Mouse (Mus musculus) hindbrain, embryonic 10.5 days (tissue): ENCODE measurements around the gene Vsig2. TPM values are rescaled to one million over a fixed set of nuclear protein-coding genes. Genes with fewer than 3 reads are reported as not detected.

Experiments used
- DNase-seq: peaks from one replicate; pipeline ENCODE4 v3.0.0-alpha.2; 2017; ENCODE audit warnings: low spot score
- H3K27ac ChIP-seq: fragments of 300-500 bp; sonication (generic); 2 replicates; pipeline ENCODE4 v1.5.1; 2016; ENCODE audit warnings: mild to moderate bottlenecking, moderate library complexity
- H3K27me3 ChIP-seq: fragments of 300-500 bp; sonication (generic); 2 replicates; pipeline ENCODE4 v1.6.1; 2016; ENCODE audit warnings: mild to moderate bottlenecking; ENCODE audit not compliant: poor library complexity, insufficient read depth, severe bottlenecking
- H3K36me3 ChIP-seq: fragments of 300-500 bp; sonication (generic); 2 replicates; pipeline ENCODE4 v1.6.1; 2016; ENCODE audit warnings: mild to moderate bottlenecking, moderate library complexity
- H3K4me1 ChIP-seq: fragments of 300-500 bp; sonication (generic); replicated peaks from 2 replicates; pipeline ENCODE4 v1.6.1; 2016; ENCODE audit warnings: mild to moderate bottlenecking
- H3K4me3 ChIP-seq: fragments of 300-500 bp; sonication (generic); 2 replicates; pipeline ENCODE4 v1.5.1; 2016; ENCODE audit warnings: mild to moderate bottlenecking, moderate library complexity
- H3K9me3 ChIP-seq: fragments of 300-500 bp; sonication (generic); 2 replicates; pipeline ENCODE4 v1.6.1; 2016; ENCODE audit warnings: mild to moderate bottlenecking, moderate library complexity
- WGBS: fragments of 180-500 bp; shearing (Covaris S2); methylation state at CpG from one replicate; pipeline ENCODE4 v1.1.7; 2016; 5-methylcytosine and 5-hydroxymethylcytosine counted together
- polyA plus RNA-seq: library from polyadenylated mRNA; unstranded; fragments of >200 nt; fragmentation: Nextera tagmentation; extraction: Ambion mirVana; gene quantifications from 2 replicates; pipeline ENCODE4 v1.2.1, GENCODE M21; 2016

Vsig2 gene
- polyA plus RNA-seq, 1 experiment from 2014 or later, result 0.78 TPM

DNA sequence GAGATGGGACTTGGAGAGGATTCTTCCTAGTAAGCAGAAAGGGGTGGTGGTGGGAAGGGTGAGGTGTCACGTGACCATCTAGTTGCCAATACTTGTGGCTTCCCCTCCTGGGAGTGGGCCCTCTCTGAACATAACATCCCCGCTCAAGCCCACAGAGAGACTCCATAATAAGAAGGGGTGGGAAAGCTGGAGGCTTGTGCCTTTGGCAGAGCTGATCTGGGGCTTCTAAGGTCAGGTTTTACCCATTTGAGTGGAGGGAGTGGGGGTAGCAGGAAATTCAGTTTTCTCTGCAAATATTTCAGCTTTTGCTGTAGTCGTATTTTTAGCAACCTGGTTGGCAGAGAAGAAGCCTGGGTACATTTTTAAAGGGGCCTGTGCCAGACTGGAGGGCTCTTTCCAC is 17.3 kb downstream of the Vsig2 start:
- DNase-seq, result no peak
- H3K4me1 ChIP-seq, result peaks cover 27% of the 10 kb centered on the region
- no peaks in the 10 kb centered on the region for H3K36me3 ChIP-seq
- no peak overlapping the region for H3K4me3 ChIP-seq
- no peaks in the 10 kb centered on the region for H3K9me3 ChIP-seq
- WGBS, result 78% methylated on average over 3 of the region's 3 CpGs
- no peak overlapping the region for H3K27ac ChIP-seq
- H3K27me3 ChIP-seq, result peaks cover 56% of the 10 kb centered on the region

DNA sequence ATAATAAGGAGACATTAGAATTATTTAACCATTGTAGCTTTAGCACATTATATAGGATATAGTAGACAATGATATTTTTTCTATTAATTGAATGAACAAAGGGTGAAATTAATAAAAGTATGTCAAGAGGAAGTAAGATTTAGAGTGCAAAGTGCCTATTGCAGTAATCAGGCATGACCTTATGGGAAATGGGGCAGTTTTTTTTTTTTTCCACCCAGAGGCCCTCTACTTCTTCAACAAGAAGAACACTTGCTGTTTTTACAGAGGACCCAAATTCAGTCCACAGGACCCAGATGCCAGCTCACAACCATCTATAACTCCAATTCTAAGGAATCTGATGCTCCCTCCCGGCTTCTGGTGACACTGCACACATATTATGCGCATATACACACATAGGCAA is 21.6 kb downstream of the Vsig2 start:
- DNase-seq, result no peak
- peaks cover 1% of the 10 kb centered on the region for H3K4me1 ChIP-seq
- H3K9me3 ChIP-seq, result no peaks in the 10 kb centered on the region
- no peaks in the 10 kb centered on the region for H3K36me3 ChIP-seq
- H3K4me3 ChIP-seq, result no peak overlapping the region
- no peak overlapping the region for H3K27ac ChIP-seq
- peaks cover 13% of the 10 kb centered on the region for H3K27me3 ChIP-seq
- WGBS, result 85% methylated on average over 2 of the region's 2 CpGs

GRCm38 (mm10) chr9:37563805-37564204 is 24.8 kb downstream of the Vsig2 start:
- H3K27me3 ChIP-seq, result no peaks in the 10 kb centered on the region; the same call in 1 of the 2 replicates
- whole genome bisulfite sequencing, result 66% methylated on average over 1 of the region's 1 CpGs

GRCm38 (mm10) chr9:37567019-37567418 is 28.0 kb downstream of the Vsig2 start:
- Histone ChIP-seq H3K4me1 (peaks cover 13% of the 10 kb centered on the region), H3K27me3 (no peaks in the 10 kb centered on the region; the same call in 1 of the 2 replicates), H3K27ac (no peak overlapping the region), H3K4me3 (no peak overlapping the region), H3K9me3 (no peaks in the 10 kb centered on the region), H3K36me3 (no peaks in the 10 kb centered on the region)
- 93% methylated on average over 2 of the region's 2 CpGs for WGBS
- no peak for DNase-seq

More at GRCm38 (mm10) chr9:37563805-37564204, 24.8 kb downstream of the Vsig2 start:
- Histone ChIP-seq H3K4me1 (peaks cover 13% of the 10 kb centered on the region), H3K9me3 (no peaks in the 10 kb centered on the region), H3K4me3 (no peak overlapping the region), H3K36me3 (no peaks in the 10 kb centered on the region), H3K27ac (no peak overlapping the region)
- DNase-seq, result no peak

DNA sequence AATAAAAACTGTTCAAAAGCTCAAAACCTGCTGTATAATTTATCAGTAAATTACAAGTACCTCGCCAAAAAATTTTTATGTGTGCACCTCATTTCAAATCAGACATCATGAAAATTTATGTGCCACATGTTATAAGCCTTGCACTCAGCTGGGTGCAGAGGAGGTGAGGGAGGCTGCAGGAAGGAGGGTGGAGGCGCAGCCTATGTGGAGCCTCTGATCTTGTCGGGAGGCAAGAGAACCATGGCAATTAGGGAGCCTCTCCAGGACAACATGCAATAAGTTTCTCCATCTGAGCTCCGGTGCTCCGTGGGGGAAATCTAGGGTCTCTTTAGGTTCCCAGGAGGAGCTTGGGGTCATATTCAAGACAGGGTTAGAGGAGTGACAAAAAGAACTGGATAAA is 28.4 kb downstream of the Vsig2 start:
- Histone ChIP-seq H3K4me1 (peaks cover 13% of the 10 kb centered on the region), H3K4me3 (no peak overlapping the region), H3K9me3 (no peaks in the 10 kb centered on the region), H3K27ac (no peak overlapping the region), H3K36me3 (no peaks in the 10 kb centered on the region), H3K27me3 (no peaks in the 10 kb centered on the region; the same call in 1 of the 2 replicates)
- WGBS, result 61% methylated on average over 5 of the region's 5 CpGs
- no peak for DNase-seq

DNA sequence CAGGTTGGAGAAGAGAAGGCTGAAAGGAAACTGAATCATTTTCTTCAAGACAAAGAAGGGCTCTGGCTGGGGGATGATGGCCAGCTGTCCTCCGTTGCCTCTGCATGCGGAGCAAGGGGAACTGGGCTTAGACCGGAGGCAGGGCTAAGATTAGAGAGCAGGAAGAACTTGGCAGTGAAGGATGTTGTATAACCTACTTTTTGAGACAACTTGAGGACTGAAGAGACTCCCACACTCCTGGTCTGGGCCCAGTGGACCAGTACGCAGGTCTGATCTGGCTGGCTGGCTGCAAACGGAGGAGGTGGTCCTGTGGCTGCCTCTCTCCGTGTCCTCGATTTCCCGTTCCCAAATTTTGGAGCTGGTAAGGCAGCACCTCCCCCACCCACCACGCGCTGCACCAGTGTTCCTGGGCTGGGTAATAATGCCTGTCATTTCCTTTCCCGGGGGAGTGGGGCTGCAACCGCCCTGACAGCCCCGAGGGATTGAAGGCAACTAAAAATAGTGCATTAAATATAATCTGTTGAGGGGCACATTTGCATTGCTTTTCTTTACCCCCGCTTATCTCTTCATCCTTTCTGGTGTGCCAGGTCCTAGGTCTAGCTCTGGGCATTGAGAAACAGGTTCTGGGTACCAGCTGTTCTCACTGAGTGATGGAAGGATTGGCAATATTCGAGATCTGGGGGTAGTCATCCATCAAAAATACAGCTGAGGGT is 29.0 kb downstream of the Vsig2 start:
- Histone ChIP-seq H3K27me3 (no peaks in the 10 kb centered on the region; the same call in 1 of the 2 replicates), H3K36me3 (no peaks in the 10 kb centered on the region), H3K9me3 (no peaks in the 10 kb centered on the region), H3K4me3 (no peak overlapping the region), H3K27ac (no peak overlapping the region), H3K4me1 (peaks cover 13% of the 10 kb centered on the region)
- 54% methylated on average over 15 of the region's 15 CpGs for WGBS
- DNase-seq, result no peak

- DNase-seq, result no peak
- Histone ChIP-seq H3K4me3 (no peak overlapping the region), H3K4me1 (peaks cover 13% of the 10 kb centered on the region), H3K36me3 (no peaks in the 10 kb centered on the region), H3K9me3 (no peaks in the 10 kb centered on the region), H3K27me3 (peaks cover 3% of the 10 kb centered on the region; the same call in 1 of the 2 replicates), H3K27ac (no peak overlapping the region)
- 45% methylated on average over 4 of the region's 4 CpGs for WGBS
Measured at GRCm38 (mm10) chr9:37568605-37569214, 29.7 kb downstream of the Vsig2 start.

GRCm38 (mm10) chr9:37569231-37569835 is 30.3 kb downstream of the Vsig2 start:
- Histone ChIP-seq H3K4me1 (peaks cover 13% of the 10 kb centered on the region), H3K27ac (no peak overlapping the region), H3K4me3 (no peak overlapping the region), H3K36me3 (no peaks in the 10 kb centered on the region), H3K9me3 (no peaks in the 10 kb centered on the region), H3K27me3 (peaks cover 4% of the 10 kb centered on the region; the same call in 1 of the 2 replicates)
- no peak for DNase-seq
- 80% methylated on average over 2 of the region's 2 CpGs for WGBS

DNA sequence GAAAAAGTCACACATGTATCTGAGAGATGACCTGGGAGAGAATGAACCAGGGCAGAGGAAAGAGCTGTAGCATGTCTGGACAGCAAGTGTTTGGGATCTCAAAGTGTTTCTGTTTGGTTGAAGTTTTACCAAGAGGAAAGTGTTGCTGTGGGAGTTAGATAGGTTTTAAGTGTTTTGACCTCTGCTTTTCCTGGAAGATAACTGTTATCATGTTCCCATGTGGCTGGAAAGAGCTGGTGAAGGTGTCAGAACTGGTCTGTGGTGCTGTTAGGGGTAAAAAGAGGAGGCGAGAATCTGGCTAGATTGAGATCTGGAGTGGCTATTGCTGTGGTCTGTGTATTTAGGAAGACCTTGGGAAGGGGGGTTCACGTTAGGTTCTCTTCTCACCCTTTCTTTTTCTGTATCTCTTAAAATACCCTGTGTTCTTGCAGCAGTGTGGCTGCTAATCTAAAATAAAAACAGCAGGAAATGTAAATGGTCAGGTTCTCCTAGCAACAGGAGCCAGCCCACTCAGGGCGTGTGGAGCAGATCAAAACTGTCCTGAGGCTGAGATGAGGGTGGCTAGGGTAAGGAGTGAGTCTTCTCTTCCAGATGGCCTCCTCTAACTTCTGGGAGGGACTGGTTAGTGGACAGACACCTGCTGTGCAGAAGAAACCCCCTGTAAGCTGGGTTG is 33.3 kb downstream of the Vsig2 start:
- DNase-seq, result no peak
- WGBS, result 72% methylated on average over 3 of the region's 3 CpGs
- Histone ChIP-seq H3K4me3 (no peak overlapping the region), H3K4me1 (peaks cover 21% of the 10 kb centered on the region), H3K27me3 (0 out of 2 replicates have a peak, but pooled peaks cover 8% of the 10 kb centered on the region), H3K9me3 (no peaks in the 10 kb centered on the region), H3K27ac (no peak overlapping the region), H3K36me3 (no peaks in the 10 kb centered on the region)

GRCm38 (mm10) chr9:37576436-37576930 is 37.4 kb downstream of the Vsig2 start:
- H3K4me3 ChIP-seq, result no peak overlapping the region
- 40% methylated on average over 14 of the region's 14 CpGs for WGBS
- DNase-seq, result no peak

DNA sequence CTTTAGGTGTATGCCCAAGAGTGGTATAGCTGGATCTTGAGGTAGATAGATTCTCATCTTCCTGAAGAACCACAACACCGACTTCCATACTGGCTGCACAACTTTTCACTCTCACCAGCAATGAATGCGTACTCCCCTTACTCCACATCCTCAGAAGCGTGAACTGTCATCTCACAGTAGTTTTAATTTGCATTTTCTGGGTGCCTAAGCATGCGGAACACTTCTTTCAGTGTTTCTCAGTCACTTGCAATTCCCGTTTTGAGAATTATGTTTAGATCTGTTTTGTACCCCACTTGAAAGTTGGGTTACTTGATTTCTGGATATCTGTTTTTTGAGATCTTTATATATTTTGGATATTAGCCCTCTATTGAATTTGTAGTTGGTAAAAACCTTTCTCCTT is 44.5 kb downstream of the Vsig2 start:
- Histone ChIP-seq H3K27me3 (no peaks in the 10 kb centered on the region), H3K4me3 (no peak overlapping the region), H3K36me3 (no peaks in the 10 kb centered on the region), H3K9me3 (no peaks in the 10 kb centered on the region), H3K4me1 (no peaks in the 10 kb centered on the region), H3K27ac (no peak overlapping the region)
- DNase-seq, result no peak
- 88% methylated on average over 5 of the region's 5 CpGs for WGBS

More at GRCm38 (mm10) chr9:37576436-37576930, 37.4 kb downstream of the Vsig2 start:
- H3K4me1 ChIP-seq, result peaks cover 8% of the 10 kb centered on the region
- no peaks in the 10 kb centered on the region for H3K36me3 ChIP-seq
- peak overlapping the region; percentile 45; the same call in 1 of the 2 replicates for H3K27ac ChIP-seq
- H3K9me3 ChIP-seq, result no peaks in the 10 kb centered on the region
- 0 out of 2 replicates have a peak, but pooled peaks cover 8% of the 10 kb centered on the region for H3K27me3 ChIP-seq

DNA sequence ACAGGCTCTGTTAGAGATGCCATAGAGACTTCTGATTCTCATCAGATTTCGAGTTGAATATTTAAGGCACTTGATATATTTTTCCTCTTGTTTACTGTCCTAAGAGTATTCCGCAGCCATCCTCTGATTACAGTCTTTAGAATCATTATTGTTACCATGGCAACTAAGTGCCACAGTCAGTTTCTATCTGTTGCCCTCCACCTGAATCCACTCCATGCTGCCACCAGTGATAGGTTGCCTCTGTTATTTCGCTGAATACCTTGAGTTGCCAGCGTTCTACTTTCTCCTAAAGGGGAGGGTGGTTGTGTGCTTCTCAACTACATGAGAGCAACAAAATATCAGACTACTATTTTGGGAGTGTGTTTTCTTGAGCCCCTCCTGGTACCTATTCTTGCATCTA is 47.7 kb downstream of the Vsig2 start:
- Histone ChIP-seq H3K9me3 (no peaks in the 10 kb centered on the region), H3K27ac (no peak overlapping the region), H3K27me3 (no peaks in the 10 kb centered on the region), H3K4me3 (no peak overlapping the region), H3K36me3 (no peaks in the 10 kb centered on the region), H3K4me1 (no peaks in the 10 kb centered on the region)
- DNase-seq, result no peak
- 83% methylated on average over 4 of the region's 4 CpGs for WGBS
